Mouse (Mus musculus): Measurements from ENCODE around the gene Kcnj1.

Kcnj1 gene

DNA sequence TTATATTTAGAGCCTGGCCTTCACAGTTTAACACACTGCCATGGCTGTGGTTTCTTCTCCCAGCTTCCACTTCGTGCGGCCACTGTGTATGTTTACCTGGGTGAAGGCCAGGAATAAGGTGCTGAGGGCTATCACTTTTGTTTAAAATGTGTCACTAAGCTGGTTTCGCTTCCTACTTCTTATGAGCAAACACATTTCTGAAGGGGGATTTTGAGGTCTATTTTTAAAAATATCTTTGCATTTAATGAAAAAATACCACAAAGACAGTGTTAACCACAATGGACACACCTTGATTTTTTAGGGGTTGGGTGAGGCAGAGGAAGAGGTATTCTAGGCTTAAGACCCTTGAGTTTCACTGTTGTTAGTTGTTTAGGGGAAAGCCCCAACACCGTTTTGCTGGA, 22.5 kb downstream of the Kcnj1 start:
- DNase-seq (ENCODE audit: low spot score in 2 of 2), result no peak

DNA sequence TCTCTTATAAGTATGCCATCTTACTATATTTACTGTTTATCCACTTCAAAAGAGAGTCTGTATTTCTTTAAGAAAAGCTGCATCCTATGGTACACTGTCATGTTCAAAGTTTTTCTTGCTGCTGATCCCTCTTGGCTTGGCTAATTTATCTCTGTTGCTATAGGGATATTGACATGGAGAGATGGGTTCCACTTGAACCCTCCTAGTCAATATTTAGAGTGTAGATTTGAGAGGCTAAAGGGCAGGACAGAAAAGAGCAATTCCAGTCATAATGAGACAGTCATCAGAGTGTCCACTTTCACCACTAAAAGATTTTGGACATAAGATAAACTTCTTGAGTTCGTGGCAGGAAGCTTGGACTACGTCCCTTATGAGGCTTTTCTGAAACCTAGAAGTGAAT, 27.9 kb downstream of the Kcnj1 start:
- DNase-seq (ENCODE audit: low spot score in 2 of 2), result no peak

DNA sequence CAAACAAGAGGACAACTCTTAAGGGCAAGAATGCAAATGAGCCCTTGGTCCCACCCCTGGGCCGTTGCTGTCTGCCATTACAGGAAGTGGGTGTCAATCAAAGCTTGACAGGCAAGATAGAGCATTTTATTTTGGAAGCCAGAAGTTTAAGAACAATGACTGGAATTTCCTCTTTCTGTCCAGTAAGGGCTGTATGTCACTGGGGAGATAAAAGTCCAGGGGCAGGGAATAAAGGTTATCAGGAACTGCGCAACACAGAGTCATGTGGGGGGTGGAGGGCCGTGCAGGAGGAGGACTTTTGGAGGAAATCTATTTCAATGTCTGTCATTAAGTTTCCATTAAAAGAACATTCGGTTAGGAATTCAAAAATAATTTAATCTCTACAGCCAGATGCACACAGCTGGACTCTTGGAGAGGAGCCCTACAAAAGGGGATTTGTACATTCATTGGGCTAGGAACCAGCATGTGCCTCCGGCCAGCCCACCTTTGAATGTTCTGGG, 28.4 kb downstream of the Kcnj1 start:
- DNase-seq (ENCODE audit: low spot score in 2 of 2), result no peak

DNA sequence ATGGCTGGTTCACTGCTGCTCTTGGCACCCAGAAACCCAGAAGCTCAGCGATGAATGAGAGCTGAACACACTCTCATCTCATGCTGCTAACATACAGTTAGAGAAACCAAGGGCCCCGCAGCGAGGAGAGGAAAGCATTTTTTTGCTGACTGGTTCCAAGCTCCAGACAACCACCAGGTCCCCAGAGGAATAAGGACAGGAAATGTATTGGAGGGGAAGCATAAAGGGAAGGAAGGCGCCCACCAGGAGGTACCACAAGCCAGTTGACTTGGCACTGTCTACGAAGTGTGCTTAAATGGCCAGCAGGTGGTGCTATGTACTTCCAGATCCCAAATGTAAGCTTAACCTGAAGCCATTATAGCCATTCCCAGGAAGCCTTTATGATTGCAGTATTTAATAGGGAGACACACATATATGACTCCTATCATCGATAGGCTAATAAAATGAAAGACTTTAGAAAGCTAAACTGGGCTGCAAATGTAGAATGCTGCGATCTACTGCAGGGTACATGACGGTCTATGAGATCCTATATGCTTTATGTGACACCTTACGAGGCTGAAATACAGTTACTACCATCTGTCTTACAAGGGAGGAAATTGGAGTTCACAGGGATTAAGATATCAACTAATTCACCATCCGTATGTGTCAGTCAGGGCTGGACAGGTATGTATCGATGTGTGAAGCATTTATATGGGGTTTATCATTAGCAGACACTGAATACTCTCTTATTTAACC, 33.1 kb downstream of the Kcnj1 start:
- DNase-seq (ENCODE audit: low spot score in 2 of 2), result peak; percentile 35 to 68

DNA sequence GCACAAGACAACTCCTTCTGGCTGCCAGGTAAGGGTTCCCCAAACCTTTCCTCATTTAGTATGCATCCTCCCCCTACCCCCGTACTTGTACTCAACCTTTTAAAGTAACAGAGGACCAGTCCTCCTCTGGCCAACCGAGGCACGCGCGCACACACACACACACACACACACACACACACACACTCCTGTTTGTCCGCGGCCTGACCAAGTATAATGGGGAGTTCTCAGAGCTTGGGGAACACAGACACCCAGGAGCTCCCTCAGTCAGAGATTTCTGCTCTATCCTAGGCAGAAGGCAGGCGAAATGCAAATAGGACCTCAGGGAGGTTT, 36.4 kb downstream of the Kcnj1 start:
- no peak for DNase-seq (ENCODE audit: low spot score in 2 of 2)

DNA sequence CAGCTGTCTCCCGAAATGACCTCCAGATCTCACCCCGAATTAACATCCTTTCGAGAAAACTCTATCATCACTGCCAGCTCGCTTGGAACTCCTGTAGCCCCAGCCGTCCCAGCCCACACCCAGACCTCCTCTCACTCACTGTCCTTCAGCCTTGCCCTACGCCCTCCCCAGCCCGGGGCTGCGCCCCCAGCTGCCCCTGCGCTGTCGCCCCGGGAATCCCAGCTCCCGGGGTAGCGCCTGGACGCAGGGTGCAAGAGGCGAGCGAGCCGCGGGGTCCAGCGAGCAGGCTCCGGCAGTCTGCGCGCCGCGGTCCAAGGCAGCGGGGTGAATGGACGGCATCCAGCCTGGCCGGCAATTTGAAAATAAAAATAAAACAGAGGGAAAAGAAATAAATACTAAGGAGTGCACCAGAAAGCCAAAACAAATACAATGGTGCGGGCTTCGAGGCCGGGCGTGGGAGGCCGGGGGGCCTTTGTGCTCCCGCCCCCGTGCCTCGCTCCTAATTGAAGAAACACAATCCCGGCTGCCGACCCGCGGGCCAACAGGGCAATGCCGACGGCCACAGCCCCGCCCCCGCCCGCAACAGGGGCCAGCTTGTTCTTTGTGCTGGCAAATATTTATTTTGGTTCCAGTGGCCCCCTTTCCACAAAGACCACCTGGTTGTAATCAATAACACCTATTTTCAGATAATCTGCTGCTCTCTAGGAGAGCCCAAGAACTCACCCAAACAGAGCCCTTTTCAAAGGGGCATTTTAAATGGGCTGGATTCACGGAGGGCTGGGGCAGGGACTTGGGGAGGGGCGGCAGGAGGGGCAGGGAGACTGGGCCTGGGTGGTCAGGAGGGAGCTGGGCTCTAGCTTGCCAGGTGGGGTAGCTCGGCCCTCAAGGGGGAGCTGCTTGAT, 37.0 kb downstream of the Kcnj1 start:
- peak in 1 of 2 experiments; percentile 8 for DNase-seq (ENCODE audit: low spot score in 2 of 2)

DNA sequence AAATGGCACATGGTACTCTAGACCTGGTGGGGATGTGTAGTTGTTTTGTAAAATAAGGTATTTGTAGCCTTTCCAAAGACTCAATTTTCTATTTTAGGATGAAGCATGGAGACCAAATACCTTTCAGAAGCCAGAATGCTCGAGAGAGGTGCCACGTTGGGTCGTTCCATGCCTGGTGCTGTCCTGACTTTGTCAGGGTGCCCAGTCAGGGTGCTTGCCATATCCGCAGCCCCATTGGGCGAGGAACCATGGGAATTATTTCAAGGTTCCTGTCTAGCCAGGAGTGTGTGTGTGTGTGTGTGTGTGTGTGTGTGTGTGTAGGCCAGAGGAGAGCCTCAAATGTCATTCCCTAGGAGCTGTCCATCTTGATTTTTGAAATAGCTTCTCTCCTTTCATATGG, 38.4 kb downstream of the Kcnj1 start:
- no peak for DNase-seq (ENCODE audit: low spot score in 2 of 2)

DNA sequence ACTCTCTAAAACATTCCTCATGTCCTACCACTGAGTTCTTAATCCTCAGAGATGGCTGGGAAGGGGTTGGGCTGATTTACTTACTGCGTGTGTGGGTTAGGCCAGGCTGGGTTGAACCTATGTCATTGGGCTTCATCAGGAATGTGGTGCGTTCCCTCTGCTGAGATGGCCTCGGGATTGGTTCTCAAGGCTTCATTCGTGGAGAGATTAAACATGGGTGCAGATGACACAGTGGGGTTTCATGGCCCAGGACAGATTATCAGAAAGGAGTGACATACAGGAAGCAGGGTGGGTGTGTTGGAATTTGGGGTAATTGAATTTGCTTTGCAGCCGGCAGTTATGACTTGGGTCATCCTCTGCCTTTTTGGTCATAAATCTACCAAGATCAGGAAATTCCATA, 39.2 kb downstream of the Kcnj1 start:
- no peak for DNase-seq (ENCODE audit: low spot score in 2 of 2)

DNA sequence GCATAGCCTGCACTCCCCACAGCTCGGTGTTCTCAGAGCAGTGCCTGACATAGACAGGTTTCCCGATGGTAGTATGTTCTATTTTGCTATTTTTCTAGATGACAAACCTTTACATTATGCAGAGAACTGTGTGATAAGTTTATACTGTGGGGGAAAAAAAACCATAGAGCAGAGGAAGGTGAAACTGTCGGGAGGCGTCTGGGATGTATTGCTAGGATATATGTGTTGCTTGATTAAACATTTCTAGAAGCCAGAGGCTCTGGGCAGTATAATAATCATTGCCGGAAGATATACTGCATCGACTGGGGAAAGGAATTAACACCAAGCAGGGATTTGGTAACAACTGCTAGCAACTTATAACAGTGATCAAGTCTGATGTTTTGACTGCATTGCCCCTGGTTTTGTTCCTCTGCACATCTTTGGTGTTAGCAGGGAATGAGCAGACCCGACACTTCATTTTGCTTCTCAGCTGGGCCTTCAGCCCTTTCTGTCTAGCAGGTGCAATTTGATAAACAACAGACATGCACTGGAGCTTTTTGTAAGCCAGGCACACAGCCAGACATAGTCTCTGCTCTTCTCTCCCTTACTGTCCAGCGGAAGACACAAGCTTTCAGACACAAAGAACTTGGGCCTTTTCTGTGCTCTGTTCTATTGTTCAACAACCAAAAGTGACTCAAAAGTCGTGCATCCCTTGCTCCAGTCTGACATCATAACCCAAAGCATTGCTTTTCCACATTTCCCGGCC, 40.7 kb downstream of the Kcnj1 start:
- DNase-seq (ENCODE audit: low spot score in 2 of 2), result no peak

DNA sequence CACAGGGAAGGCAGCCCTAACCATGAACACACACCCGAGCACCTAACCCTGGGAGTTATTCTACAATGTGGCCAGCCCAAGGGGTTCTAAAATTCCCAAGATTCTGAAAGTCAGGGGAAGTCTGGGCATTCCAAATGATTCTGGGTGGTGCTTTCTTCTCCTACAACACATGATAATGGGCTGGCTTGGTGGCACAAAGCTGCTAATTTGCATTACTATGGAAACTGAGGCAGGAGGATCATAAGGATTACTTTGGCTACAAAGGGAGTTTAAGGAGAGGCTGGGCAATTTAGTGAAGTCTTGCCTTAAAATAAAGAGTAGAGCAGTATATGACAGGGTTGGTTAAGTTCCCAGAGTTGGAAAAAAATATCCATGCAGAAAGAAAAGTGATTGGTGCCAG, 42.7 kb downstream of the Kcnj1 start:
- DNase-seq (ENCODE audit: low spot score in 2 of 2), result no peak

DNA sequence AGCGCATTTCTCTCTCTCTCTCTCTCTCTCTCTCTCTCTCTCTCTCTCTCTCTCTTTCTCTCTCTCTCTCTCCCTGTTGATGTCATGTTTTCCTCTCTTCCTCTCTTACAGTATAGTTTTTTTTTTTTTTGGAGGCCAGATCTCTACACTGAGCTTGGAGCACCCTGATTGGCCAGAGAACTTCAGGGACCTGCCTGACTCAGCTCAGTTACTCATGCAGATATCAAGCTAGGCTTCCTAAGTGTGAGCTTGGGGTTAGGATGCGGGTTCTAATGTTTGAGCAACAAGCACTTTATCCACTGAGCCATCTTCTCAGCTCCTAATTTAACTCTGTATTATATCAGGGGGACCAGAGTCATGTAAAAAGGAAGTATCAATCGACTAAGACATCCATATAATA, 43.7 kb downstream of the Kcnj1 start:
- no peak for DNase-seq (ENCODE audit: low spot score in 2 of 2)

DNA sequence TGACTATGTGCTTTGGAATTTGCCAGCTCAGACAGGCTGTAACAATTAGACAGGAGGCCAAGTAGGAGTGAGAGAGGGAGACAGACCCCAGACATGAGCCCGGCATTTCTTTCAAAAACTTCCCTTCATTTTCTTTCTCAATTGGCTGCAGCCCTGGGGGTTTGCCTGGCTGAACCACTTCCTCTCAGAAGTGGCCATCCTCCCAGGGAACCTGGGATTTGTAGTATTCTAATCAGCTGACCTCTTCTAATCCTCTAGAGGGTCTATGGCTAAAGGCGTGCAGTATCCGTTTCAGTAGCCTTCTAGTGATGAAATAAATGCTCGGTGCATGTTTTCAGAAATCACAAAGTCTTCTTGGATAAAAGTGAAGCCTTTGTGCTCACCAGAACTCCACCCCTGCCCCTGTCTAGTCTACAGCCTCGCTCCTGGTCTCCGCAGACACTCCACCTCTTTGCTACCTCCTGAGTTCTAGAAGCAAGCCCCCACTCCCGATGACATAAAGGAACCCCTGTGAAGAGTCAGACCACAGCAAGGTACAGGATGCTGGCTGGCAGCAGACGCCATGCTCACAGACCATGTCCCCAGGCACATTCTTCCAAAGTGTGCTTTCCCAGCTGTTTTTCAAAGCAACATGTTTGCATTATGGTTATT, 45.3 kb downstream of the Kcnj1 start:
- no peak for DNase-seq (ENCODE audit: low spot score in 2 of 2)

DNA sequence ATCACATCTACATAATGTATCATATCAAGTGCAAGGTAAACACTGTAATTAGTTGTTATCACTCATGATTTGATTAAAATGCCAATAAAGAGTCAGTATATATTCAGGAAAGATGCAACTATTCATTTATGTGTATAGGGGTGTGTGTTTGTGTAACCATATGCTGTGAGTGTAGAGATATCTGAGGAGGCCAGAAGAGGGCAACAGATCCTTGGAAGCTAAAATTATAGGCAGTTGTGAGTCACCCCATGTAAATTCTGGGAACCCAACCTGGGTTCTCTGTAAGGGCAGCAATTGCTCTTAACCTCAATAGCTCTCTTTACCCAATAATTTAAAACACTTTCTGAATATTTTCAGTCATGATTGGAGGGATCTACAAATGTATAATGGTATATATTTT, 48.4 kb downstream of the Kcnj1 start:
- DNase-seq (ENCODE audit: low spot score in 2 of 2), result no peak

DNA sequence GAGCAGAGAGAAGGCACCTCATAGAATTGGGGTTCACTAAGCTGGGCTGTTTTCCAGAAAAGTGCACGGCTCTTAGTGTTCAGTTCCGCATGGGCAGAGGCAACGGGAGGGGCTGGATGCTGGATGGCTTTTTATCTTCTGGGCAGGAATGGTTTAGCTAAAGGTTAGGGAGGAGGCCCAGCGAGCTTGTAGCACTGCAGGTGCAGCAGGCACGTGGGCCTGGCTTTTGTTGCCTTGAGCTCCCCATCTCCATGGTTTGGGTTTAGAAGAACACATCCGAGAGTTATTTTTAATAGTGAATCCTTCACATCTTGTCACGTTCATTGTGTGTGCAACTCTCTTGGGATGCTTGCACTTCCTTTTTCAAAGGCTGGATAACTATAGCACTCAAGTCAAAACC, 53.0 kb downstream of the Kcnj1 start:
- no peak for DNase-seq (ENCODE audit: low spot score in 2 of 2)

DNA sequence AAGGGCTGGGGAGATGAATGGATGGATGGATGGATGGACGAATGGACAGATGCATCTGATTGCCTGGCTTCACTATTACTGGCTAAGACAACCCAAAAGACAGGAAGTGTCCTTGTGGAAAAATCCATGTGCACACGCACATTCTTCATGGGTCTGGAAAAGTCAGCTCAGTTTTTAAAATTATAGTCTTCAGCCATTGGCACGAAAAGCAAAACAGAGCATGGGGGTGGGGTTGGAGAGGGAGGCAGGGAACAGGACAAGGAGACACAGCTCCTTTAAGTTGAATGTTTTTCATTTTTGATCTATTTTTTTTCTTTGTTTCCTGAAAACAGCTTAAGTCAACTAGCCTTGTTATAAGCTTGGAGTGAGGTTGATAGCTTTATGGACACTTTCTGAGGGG, 58.8 kb downstream of the Kcnj1 start:
- DNase-seq (ENCODE audit: low spot score in 2 of 2), result no peak

DNA sequence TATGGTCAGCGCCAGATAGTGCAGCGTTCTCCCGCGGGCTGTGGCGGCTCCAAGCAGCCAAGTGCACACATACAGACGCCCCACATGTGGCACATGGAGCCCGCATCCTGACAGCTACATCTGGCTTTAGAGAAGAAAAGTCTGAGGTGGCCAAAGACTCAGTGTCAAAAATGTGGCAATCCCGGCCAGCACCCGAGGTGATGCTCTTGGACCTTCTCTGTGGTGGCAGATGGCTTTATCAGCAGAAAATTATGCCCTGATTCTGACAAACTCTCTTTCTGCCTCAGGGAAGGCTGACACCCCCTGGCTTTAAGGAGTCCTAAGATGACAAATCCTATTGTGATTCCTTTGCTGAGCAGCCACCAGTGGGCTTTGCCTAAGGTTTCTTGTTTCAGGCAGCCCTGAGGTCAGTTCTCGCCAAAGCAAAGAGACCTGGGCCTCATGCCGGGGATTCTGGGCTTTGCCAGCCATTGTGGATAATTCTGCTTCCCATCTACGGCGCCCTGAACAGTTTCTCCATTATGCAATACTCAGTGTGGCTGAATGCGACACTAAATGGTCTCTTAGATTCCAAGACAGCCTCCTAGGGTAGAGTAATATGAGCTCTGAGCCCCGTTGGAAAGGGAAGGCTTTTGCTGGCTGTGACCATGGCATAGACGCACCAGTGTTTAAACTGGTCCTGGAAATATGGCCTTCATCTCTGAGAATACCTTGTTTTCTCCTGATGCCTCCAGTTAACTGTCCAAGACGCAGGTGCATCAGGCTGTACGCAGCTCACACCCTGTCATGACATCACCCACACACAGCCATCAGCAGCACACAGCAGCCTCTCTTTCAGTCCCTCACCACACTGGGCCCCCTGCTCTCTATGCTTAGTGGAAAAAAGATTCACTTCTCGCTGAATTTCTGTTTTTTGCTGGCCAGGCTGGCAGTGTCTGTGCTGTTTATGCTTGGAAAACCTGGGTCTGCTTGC, 62.2 kb downstream of the Kcnj1 start:
- DNase-seq (ENCODE audit: low spot score in 2 of 2), result no peak

DNA sequence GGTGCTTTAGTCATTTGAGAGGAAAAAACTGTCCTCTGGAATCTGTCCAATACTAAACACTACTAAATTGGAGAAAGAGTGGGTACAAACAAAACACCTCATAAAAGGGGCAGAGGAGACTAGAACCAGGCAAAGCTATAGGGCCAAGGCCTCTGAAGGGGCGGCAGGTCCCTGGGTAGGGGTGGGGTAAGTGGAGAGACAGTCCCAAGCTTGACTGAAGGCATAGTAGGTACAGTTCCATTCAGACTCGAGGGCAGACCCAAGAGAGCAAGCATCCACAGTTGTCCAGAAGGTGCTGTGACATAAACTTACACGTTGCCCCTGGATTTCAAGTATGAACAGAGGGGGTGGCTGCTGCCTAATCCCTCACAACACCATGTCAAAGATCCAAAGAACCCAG, 70.8 kb downstream of the Kcnj1 start:
- no peak for DNase-seq (ENCODE audit: low spot score in 2 of 2)

DNA sequence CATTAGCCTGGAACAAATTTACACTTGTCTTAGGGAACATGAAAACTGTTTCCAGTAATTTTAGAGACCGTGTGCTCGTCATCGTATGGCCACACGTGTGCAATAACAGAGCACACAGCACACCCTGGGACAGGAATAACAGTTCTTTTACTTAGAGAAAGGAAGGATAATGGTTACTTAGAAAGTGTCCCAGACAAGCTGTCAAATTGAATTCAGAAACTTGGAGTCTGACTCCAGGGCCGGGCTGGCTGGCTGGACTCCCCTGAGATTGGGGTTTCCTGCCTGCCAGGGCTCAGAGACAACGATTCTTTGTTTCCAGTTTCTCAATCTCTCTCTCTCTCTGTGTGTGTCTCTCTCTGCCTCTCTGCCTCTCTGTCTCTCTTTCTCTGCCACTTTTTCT, 71.5 kb downstream of the Kcnj1 start:
- no peak for DNase-seq (ENCODE audit: low spot score in 2 of 2)

DNA sequence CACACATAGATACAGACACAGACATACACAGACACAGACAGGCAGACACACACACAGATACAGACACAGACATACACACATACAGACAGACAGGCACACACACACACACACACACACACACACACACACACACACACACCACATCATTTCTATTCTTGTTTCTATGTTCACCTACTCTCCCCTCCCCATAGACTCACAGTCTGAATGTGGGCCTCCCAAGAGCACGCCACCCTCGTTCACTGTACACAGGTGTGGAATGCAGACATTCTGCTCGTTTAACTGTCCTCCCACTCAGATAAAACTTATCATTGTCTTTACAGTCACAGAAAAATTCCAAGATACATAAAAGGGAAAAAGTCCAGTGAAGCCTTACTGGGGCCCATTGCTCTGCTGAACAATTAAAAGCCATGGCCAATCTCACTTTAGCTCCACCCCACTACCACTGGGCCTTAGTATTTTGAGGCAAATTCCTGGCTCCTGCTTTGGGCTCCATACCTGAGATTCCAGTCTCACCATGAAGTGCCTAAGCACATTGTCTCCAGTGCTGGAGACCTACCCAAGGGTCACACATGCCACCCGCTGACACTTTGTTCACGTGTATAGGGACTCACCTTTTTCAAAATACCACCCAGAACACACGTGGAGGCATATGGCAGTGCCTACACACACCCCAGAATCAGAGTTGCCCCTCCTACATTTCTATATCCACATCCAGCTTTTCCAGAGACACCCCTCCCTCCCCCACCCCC, 72.3 kb downstream of the Kcnj1 start:
- DNase-seq (ENCODE audit: low spot score in 2 of 2), result no peak

DNA sequence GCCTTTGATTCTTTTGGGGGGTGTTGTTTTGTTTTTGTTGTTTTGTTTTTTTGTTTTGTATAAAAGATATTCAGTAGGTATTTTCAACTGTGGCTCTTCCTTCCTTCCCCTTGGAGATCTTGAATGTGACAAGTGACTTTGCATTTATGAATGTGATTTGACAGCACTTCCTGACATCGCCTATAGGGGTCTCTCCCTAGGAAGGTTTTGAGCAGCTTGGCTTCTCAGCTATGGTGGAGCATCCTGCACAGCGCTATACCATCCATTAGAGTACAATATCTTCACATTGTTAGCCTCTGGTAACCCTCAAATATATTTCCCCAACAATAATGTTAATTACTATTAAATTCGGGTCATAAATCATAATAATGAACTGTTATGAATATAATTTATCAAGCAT, 73.5 kb downstream of the Kcnj1 start:
- DNase-seq (ENCODE audit: low spot score in 2 of 2), result no peak

Measured in frontal cortex, postnatal 10 days (tissue).